Mouse (Mus musculus): Measurements from ENCODE around the gene Dapl1.
A peak's percentile ranks its signal among the peaks of the same experiment; 100 is the strongest.

Dapl1 gene

GRCm38 (mm10) chr2:59541121-59541887, 56.9 kb downstream of the Dapl1 start:
- peak; percentile 68 for DNase-seq

- DNase-seq: no peak
These were observed 59.2 kb downstream of the Dapl1 start for GRCm38 (mm10) chr2:59543543-59544065.

GRCm38 (mm10) chr2:59544237-59544909, 59.9 kb downstream of the Dapl1 start:
- DNase-seq: no peak

GRCm38 (mm10) chr2:59545001-59545400, 60.5 kb downstream of the Dapl1 start:
- DNase-seq: no peak

- no peak for DNase-seq
These were observed 63.1 kb downstream of the Dapl1 start for GRCm38 (mm10) chr2:59547369-59548099.

- no peak for DNase-seq
These were observed 68.3 kb downstream of the Dapl1 start for GRCm38 (mm10) chr2:59552784-59553183.

GRCm38 (mm10) chr2:59554373-59554940, 70.0 kb downstream of the Dapl1 start:
- no peak for DNase-seq

Data from cerebellum, adult 11-12 months (tissue).